Mouse (Mus musculus) midbrain, embryonic 15.5 days (tissue): Measurements from ENCODE around the gene Shroom1. TPM values are rescaled to one million over a fixed set of nuclear protein-coding genes. Genes with fewer than 3 reads are reported as not detected.

Source experiments
- ATAC-seq: fragments of 200-750 bp; cut with Nextera tagmentation; replicated peaks from 2 replicates; pipeline ENCODE4 v1.8.0; 2017; ENCODE audit warnings: moderate TSS enrichment
- H3K27ac ChIP-seq: fragments of 300-500 bp; sonication (generic); 2 replicates; pipeline ENCODE4 v1.5.1; 2015; ENCODE audit warnings: mild to moderate bottlenecking, inconsistent platforms
- H3K27me3 ChIP-seq: fragments of 300-500 bp; sonication (generic); replicated peaks from 2 replicates; pipeline ENCODE4 v1.6.1; 2015; ENCODE audit warnings: inconsistent platforms
- H3K36me3 ChIP-seq: fragments of 300-500 bp; sonication (generic); replicated peaks from 2 replicates; pipeline ENCODE4 v1.6.1; 2015; ENCODE audit warnings: inconsistent platforms
- H3K4me1 ChIP-seq: fragments of 300-500 bp; sonication (generic); 2 replicates; pipeline ENCODE4 v1.6.1; 2015; ENCODE audit warnings: inconsistent platforms
- H3K4me2 ChIP-seq: fragments of 300-500 bp; sonication (generic); 2 replicates; pipeline ENCODE4 v1.6.1; 2015; ENCODE audit warnings: inconsistent platforms, mild to moderate bottlenecking, moderate library complexity
- H3K4me3 ChIP-seq: fragments of 300-500 bp; sonication (generic); 2 replicates; pipeline ENCODE4 v1.5.1; 2015; ENCODE audit warnings: mild to moderate bottlenecking, inconsistent platforms
- H3K9ac ChIP-seq: fragments of 300-500 bp; sonication (generic); 2 replicates; pipeline ENCODE4 v1.6.1; 2015; ENCODE audit warnings: mild to moderate bottlenecking, inconsistent platforms
- H3K9me3 ChIP-seq: fragments of 300-500 bp; sonication (generic); 2 replicates; pipeline ENCODE4 v1.6.1; 2016; ENCODE audit warnings: inconsistent platforms
- WGBS: fragments of 180-500 bp; shearing (Covaris S2); methylation state at CpG from one replicate; pipeline ENCODE4 v1.1.7; 2015; ENCODE audit warnings: mixed read lengths; 5-methylcytosine and 5-hydroxymethylcytosine counted together
- polyA plus RNA-seq: library from polyadenylated mRNA; unstranded; fragments of >200 nt; fragmentation: Nextera tagmentation; extraction: Ambion mirVana; gene quantifications from 2 replicates; pipeline ENCODE4 v1.2.1, GENCODE M21; 2015

Shroom1 gene
- polyA plus RNA-seq, 1 experiment from 2014 or later, result 3.5 TPM

DNA sequence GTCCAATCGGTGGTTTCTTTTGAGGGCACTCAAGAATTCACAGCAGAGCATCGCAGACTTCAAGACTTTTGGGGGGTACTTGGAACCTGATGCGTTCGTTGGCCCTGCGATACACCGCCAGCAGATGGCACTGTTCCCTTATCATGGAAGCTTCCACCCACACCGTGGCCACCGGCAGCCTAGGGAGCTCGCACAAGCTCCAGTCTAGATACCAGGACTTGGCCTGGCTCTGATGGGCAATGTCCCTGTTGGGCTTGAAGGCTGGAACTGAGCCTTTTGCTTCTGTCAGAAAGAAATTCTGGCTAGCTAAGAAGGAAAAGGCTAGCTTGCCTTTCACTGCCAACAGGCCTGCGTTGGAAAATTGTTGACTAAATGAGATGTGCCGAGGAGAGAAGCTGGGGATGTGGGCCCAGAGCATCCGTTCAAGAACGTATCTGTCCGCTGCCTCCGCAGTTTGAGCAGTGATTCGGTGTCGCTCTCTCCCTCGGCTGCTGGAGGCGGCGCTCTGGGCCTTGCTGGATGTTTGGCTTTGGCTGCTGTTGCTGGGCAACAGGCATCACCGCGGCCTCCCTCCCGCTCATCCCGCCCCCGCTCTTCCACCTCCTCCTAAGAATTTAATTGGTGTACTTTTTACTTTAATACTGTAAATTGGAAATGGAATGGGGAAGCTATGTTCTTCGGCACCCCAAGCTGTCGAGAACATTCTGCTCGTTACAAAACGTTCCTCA, 13.1 kb downstream of the Shroom1 start, which contains the start of gene Gm9837:
Gene Gm9837 (minus strand): TSS at position 512 of the 728 bp plus-strand sequence.
- H3K27ac ChIP-seq, result peak within 1 kb of the TSS; percentile 61
- WGBS, result 1% methylated on average over 29 of the region's 29 CpGs
- peak within 1 kb of the TSS; percentile 54 for H3K4me2 ChIP-seq
- peaks cover 28% of the 10 kb centered on the region for H3K4me1 ChIP-seq
- H3K9ac ChIP-seq, result no peak within 1 kb of the TSS; the same call in 1 of the 2 replicates
- peak; percentile 77 for ATAC-seq
- peaks cover 45% of the 10 kb centered on the region for H3K27me3 ChIP-seq
- no peaks in the 10 kb centered on the region for H3K9me3 ChIP-seq
- H3K4me3 ChIP-seq, result peak within 1 kb of the TSS; percentile 24
- no peaks in the 10 kb centered on the region for H3K36me3 ChIP-seq

DNA sequence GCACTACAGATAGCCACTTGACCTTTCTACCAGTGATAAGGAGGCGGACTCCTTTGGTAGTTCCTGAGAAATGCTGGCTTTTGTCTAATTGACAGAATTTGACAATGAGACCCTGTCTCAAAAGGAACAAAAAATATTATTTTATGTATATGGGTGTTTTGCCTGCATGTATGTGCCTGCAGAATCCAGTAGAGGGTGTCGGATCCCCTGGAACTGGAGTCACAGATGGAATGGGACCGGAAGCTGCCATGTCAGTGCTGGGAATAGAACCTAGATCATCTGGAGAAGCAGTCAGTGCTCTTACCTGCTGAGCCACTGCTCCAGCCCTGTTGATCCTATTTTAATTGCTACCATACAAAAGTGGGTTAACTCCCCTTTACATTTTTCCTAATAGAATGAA, 15.7 kb downstream of the Shroom1 start:
- no peak for ATAC-seq
- H3K4me1 ChIP-seq, result peaks cover 31% of the 10 kb centered on the region
- no peak overlapping the region for H3K4me3 ChIP-seq
- H3K27ac ChIP-seq, result no peak overlapping the region
- peaks cover 23% of the 10 kb centered on the region for H3K27me3 ChIP-seq
- H3K9me3 ChIP-seq, result no peaks in the 10 kb centered on the region
- no peak overlapping the region for H3K9ac ChIP-seq
- no peaks in the 10 kb centered on the region for H3K36me3 ChIP-seq
- WGBS, result 76% methylated on average over 3 of the region's 3 CpGs
- H3K4me2 ChIP-seq, result no peak overlapping the region

DNA sequence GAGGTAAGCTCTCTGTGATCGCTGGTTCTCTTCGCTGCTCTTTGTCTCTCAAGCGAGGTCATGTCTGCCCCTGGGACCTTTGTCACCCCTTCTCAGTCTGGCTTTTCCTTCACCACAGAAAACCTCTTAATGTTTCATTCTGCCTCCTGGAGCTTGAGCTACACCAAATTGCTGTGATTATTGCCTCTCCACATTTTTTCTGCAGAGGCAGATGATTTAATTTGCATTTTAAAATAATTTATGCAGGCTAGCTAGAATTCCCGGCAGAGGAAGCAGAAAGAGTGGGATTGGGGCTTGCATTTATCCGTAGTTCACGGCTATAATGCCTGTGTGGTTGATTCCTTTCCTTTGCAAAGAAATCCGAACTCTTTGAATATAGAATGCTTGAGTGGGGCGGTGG, 18.6 kb downstream of the Shroom1 start:
- H3K4me2 ChIP-seq, result peak overlapping the region; percentile 42
- 7% methylated on average over 8 of the region's 8 CpGs for WGBS
- H3K27me3 ChIP-seq, result peaks cover 35% of the 10 kb centered on the region
- H3K9ac ChIP-seq, result no peak overlapping the region; the same call in 1 of the 2 replicates
- H3K27ac ChIP-seq, result peak overlapping the region; percentile 78
- H3K36me3 ChIP-seq, result no peaks in the 10 kb centered on the region
- no peak for ATAC-seq
- H3K9me3 ChIP-seq, result no peaks in the 10 kb centered on the region
- peaks cover 37% of the 10 kb centered on the region for H3K4me1 ChIP-seq
- peak overlapping the region; percentile 25 for H3K4me3 ChIP-seq

DNA sequence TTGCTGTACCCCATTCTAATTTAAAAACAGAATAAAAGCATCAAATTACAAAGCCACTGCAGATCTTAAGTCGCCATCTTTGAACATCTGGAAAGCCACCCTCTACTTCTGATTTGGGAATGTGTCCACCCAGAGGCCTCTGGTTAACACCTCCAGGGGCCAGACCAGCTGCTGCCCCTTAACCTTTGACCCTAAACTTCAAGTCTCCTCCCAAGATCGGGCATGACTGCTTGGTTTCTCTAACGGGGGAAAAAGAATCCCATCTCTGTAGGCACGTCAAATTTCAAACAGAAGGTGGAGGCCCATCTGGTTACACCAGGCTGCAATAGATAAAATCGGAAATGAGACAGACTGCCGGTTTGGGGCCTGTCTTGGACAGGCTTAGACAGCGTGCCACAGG, 20.8 kb downstream of the Shroom1 start:
- Histone ChIP-seq H3K4me1 (peaks cover 33% of the 10 kb centered on the region), H3K4me3 (no peak overlapping the region), H3K36me3 (no peaks in the 10 kb centered on the region), H3K27me3 (peaks cover 42% of the 10 kb centered on the region), H3K4me2 (no peak overlapping the region), H3K9ac (no peak overlapping the region), H3K9me3 (no peaks in the 10 kb centered on the region), H3K27ac (no peak overlapping the region)
- ATAC-seq, result no peak
- 44% methylated on average over 7 of the region's 7 CpGs for WGBS

DNA sequence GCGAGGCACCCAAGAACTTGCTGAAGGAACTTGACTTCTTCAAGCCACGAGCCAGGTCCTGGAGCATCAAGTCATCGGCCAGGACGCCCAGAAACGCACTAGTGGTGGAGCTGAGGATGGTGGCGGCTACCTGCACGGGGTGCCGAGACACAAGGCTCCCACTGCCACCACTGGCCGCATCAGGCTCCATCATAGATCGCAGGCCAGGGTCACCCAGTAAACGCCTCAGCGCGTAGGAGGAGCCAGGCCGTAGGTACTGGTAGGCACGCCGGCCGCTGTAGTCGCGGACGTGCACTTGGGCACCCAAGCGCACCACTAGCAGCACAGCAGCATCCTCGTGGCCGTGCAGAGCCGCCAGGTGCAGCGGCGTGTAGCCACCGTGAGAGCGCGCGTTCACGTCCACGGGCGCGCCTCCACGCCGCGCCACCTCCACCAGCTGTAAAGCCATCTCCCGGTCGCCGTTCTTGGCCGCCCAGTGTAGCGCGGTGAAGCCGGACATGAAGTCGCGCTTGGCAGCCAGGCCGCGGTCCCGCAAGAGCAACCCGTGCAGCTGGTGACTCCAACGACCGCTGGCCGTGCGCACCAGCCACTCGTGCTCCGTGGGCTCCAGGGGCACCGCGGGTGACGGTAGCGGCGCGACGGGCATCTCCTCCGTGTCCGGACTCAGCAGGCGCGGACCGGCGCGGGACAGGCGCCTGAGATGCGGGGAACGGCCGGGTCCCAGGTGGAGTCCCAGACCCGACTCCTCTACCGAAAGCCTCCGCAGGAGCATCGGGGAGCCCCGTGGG, 21.6 kb downstream of the Shroom1 start:
- H3K36me3 ChIP-seq, result no peaks in the 10 kb centered on the region
- H3K27ac ChIP-seq, result no peak overlapping the region
- peaks cover 33% of the 10 kb centered on the region for H3K4me1 ChIP-seq
- H3K9me3 ChIP-seq, result no peaks in the 10 kb centered on the region
- H3K4me3 ChIP-seq, result peak overlapping the region; percentile 53
- H3K9ac ChIP-seq, result peak overlapping the region; percentile 41; the same call in 1 of the 2 replicates
- peak overlapping the region; percentile 88 for H3K4me2 ChIP-seq
- peak; percentile 35; the same call in 1 of the 2 replicates for ATAC-seq
- H3K27me3 ChIP-seq, result peaks cover 46% of the 10 kb centered on the region
- 7% methylated on average over 76 of the region's 79 CpGs for WGBS

DNA sequence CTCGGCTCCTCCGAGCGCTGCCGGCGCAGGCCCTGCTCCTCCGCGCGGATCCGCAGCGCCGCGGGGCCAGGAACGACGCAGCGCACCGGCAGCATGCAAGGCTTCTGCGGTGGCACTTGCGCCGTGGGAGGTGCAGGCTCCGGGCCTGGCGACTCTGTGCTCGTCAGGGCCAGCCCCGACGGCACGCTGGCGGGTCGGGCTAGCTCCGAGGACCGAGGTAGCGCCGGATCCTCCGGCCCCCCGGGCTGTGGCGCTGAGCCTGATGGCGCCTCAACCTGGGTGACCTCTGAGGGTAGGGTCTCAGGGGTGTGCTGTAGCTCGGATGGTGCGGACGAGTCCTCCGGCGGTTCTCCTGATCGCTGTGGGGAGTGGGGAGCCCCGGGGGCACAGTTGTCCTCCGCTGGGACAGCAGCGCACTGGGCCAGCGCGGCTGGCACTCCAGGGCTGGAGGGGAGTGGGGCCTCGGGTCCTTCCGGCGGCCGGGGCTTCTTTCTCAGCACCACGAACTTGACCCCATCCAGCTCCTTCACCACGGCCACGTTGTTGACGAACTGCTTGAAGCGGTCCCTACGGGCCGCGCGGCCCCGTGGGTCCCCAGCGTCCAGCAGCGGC, 22.3 kb downstream of the Shroom1 start:
- Histone ChIP-seq H3K4me3 (peak overlapping the region; percentile 53), H3K27ac (no peak overlapping the region), H3K27me3 (peaks cover 49% of the 10 kb centered on the region), H3K4me2 (peak overlapping the region; percentile 88), H3K9me3 (no peaks in the 10 kb centered on the region), H3K36me3 (no peaks in the 10 kb centered on the region), H3K4me1 (peaks cover 33% of the 10 kb centered on the region), H3K9ac (peak overlapping the region; percentile 41)
- WGBS, result 2% methylated on average over 62 of the region's 62 CpGs
- ATAC-seq, result peak; percentile 17

DNA sequence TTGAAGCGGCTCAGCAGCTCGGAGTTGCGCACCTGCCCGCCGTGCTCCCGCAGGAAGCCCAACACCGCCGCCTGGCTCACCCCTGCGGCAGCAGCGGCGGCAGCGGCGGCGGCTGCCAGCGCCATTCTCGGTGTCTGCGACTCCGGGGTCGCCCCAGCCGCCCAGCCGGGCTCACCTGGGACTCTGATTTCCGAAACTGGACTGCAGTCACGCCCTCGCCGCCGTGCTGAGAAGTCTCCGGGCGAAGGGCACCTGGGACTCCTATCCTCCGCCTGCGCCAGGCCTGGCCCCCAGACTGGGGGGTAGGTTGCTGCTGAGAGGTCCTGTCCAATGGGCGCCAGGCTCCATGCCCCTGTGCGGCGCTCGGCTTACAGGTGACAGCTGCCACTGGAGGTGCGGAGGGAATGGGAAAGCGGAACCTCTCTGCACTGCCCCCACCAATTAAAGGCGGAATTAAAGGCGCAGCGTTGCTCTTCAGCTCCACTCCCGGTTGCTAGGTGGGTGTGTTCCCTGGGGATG, 22.8 kb downstream of the Shroom1 start, which contains the start of the genes Gm9945 and Sowaha:
Gene Gm9945 (plus strand): TSS at position 384 of the 519 bp plus-strand sequence.
Gene Sowaha (minus strand): TSS at position 492 of the 519 bp plus-strand sequence.
- Histone ChIP-seq H3K9ac (peak within 1 kb of the TSS; percentile 41), H3K27me3 (peaks cover 49% of the 10 kb centered on the region), H3K27ac (no peak within 1 kb of the TSS), H3K4me2 (peak within 1 kb of the TSS; percentile 88), H3K4me3 (peak within 1 kb of the TSS; percentile 53), H3K36me3 (no peaks in the 10 kb centered on the region), H3K4me1 (peaks cover 33% of the 10 kb centered on the region), H3K9me3 (no peaks in the 10 kb centered on the region)
- 3% methylated on average over 40 of the region's 40 CpGs for WGBS
- peak; percentile 66 for ATAC-seq

DNA sequence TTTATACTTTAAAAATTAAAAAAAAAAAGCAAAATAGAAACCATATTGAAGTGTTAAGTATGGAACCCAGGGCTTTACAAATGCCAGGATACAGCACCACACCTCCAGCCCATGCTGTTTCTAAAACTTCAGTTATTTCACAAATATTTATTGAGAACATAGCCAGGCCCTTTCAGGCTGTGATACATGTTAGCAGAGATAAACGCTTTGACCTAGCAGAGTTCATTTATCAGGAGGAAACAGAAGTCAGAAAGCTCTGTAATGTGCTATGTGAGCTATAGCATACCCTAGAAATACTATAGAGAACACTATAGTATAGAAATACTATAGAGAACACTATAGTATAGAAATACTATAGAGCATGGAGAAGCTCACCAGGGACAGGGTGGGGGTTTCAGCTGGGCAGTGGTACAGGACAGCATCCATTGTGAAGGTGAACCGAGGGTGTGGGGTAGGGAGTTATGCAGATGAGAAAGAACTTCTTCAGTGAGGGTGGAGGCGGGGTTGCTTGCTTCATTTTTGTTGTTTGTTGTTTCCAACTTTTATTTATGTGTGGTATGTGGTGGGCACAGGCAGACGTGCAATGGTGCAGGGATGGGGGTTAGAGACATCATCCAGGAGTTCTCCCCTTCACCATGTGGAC, 24.2 kb downstream of the Shroom1 start:
- Histone ChIP-seq H3K9ac (no peak overlapping the region), H3K36me3 (no peaks in the 10 kb centered on the region), H3K9me3 (no peaks in the 10 kb centered on the region), H3K4me1 (peaks cover 23% of the 10 kb centered on the region), H3K4me3 (no peak overlapping the region), H3K27ac (no peak overlapping the region), H3K27me3 (peaks cover 59% of the 10 kb centered on the region), H3K4me2 (no peak overlapping the region)
- ATAC-seq, result no peak
- 75% methylated on average over 4 of the region's 4 CpGs for WGBS

DNA sequence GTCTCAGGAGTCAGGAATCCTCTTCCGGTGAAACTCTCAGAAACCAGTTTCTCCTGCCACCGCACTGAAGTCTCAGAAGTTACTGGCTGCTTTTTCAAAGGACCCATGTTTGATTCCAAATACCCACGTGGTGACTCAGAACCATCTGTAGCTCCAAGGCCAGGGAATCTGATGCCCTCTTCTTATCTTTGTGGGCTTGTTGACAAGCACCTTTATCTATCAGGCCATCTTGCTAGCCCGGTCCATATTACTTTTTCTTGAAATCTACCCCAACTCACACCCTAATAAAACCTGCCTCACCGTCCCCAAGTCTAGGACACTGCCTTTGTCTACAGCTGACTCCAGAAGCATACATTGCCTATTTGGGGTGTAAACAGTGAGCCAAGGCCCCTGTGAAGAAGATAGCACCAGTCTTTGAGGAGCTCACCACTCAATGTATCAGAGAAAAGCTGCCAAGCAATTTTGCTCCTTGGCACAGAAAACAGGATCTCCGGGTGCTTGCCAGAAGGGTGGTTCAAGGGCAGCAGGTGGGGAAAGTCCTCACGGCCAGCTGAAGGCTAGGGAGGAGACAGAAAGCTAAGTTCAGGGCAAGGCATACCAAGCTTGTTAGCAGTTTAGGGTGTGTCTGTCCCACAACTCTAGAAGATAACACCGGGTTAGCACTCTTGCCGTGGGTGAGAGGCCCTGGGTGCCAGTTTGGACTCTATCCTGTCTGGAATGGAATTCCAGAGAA, 26.3 kb downstream of the Shroom1 start:
- no peaks in the 10 kb centered on the region for H3K9me3 ChIP-seq

DNA sequence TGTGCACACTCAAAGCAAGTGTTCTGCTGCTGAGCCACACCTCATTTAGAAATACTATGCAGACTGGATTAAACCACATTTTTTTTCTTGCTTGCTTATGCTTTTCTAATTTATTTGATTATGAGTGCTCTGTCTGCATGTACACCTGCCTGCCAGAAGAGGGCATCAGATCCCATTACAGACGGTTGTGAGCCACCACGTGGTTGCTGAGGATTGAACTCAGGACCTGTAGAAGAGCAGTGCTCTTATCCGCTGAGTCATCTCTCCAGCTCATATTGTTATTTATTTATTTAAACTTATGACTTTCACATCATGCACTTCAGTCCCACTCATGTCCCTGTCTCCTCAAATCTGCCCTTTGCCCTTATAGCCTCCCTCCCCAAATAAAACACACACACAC, 28.7 kb downstream of the Shroom1 start:
- no peak for ATAC-seq
- Histone ChIP-seq H3K9me3 (no peaks in the 10 kb centered on the region), H3K4me3 (no peak overlapping the region), H3K36me3 (no peaks in the 10 kb centered on the region), H3K9ac (no peak overlapping the region), H3K27me3 (peaks cover 47% of the 10 kb centered on the region), H3K4me2 (no peak overlapping the region), H3K4me1 (peaks cover 7% of the 10 kb centered on the region), H3K27ac (no peak overlapping the region)
- WGBS, result 45% methylated on average over 3 of the region's 3 CpGs

More for the DNA sequence above, 26.3 kb downstream of the Shroom1 start:
- H3K27me3 ChIP-seq, result peaks cover 66% of the 10 kb centered on the region
- H3K9ac ChIP-seq, result no peak overlapping the region
- H3K4me1 ChIP-seq, result peaks cover 27% of the 10 kb centered on the region
- H3K4me3 ChIP-seq, result no peak overlapping the region
- no peak overlapping the region for H3K27ac ChIP-seq
- 82% methylated on average over 9 of the region's 9 CpGs for WGBS
- no peak overlapping the region for H3K4me2 ChIP-seq
- H3K36me3 ChIP-seq, result no peaks in the 10 kb centered on the region
- ATAC-seq, result no peak

DNA sequence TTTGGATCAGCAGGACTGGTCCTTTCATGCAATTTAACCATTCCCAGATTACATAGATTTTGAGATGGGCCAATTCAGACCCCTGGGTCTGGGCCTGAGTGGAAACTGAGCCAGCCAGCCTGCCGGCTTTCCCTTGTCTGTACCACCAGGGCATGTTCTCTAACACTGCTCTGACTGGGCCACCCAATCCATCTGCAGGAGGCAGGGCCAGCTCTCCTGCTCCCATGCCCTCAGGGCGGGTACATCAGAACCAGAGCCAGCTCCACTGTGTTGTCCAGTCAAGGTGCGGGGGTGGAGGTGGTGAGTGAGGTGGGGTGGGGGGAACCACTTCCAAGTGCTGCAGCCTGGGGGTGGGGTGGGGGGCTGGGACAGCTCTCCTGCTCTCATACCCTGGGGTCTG, 29.3 kb downstream of the Shroom1 start:
- no peaks in the 10 kb centered on the region for H3K9me3 ChIP-seq
- 69% methylated on average over 3 of the region's 3 CpGs for WGBS
- H3K9ac ChIP-seq, result no peak overlapping the region
- no peak; the same call in 1 of the 2 replicates for ATAC-seq
- no peaks in the 10 kb centered on the region for H3K36me3 ChIP-seq
- H3K27me3 ChIP-seq, result peaks cover 42% of the 10 kb centered on the region
- H3K27ac ChIP-seq, result no peak overlapping the region
- H3K4me3 ChIP-seq, result no peak overlapping the region
- no peak overlapping the region for H3K4me2 ChIP-seq
- peaks cover 7% of the 10 kb centered on the region for H3K4me1 ChIP-seq
